ENCODE assay signal across 21 mouse cellular contexts in genomic region chr1:86235118-86235517, GRCm38 (mm10).
DNase-seq lines count a peak whose midpoint lies in the region; ATAC-seq and TF ChIP-seq lines count a peak whose summit lies in the region.
"Had no signal": no experiment of that assay in that cellular context is flagged by ENCODE, and none has a peak within 500 bp of the region (broad histone marks: within the 10 kb centered on the region; RNA-seq: fewer than 3 reads in every experiment).

No protein-coding gene starts in this region.

- H3K9me3 ChIP-seq in forebrain, postnatal 0 days (ENCODE audit: low read length) = no peaks in the 10 kb centered on the region
- no peaks in the 10 kb centered on the region for H3K9me3 ChIP-seq in forebrain, embryonic 15.5 days
- H3K9me3 ChIP-seq: hindbrain, embryonic 12.5 days; kidney, embryonic 15.5 days; liver, embryonic 13.5 days; midbrain, embryonic 12.5 days had no signal

- no peaks in the 10 kb centered on the region for H3K4me1 ChIP-seq in forebrain, postnatal 0 days (ENCODE audit: insufficient read depth)
- no peaks in the 10 kb centered on the region for H3K4me1 ChIP-seq in forebrain, embryonic 15.5 days
- H3K4me1 ChIP-seq: midbrain, embryonic 12.5 days had no signal

- H3K4me3 ChIP-seq in forebrain, postnatal 0 days (ENCODE audit: low read depth, low read length) = no peak overlapping the region
- H3K4me3 ChIP-seq in forebrain, embryonic 15.5 days = no peak overlapping the region
- no peak overlapping the region for H3K4me3 ChIP-seq in layer of hippocampus, adult 2 months
- H3K4me3 ChIP-seq: hindbrain, embryonic 12.5 days; kidney, embryonic 15.5 days; liver, embryonic 13.5 days; midbrain, embryonic 12.5 days had no signal

- H3K4me2 ChIP-seq in forebrain, postnatal 0 days (ENCODE audit: low read depth) = no peak overlapping the region
- H3K4me2 ChIP-seq in forebrain, embryonic 15.5 days (replicated peaks) = no peak overlapping the region
- H3K4me2 ChIP-seq: heart, embryonic 11.5 days; hindbrain, embryonic 12.5 days; kidney, embryonic 15.5 days; liver, embryonic 13.5 days; midbrain, embryonic 12.5 days had no signal

- 71% methylated on average over 10 of the region's 10 CpGs for WGBS in forebrain, postnatal 0 days
- 80% methylated on average over 10 of the region's 10 CpGs for WGBS in forebrain, embryonic 15.5 days

- TF ChIP-seq CTCF in forebrain, postnatal 0 days (IDR thresholded peaks at IDR 0.05; ENCODE audit: low read depth) = no peak
- no peak for TF ChIP-seq CTCF in layer of hippocampus, adult 2 months (conservative IDR thresholded peaks at IDR 0.05)
- no peak for TF ChIP-seq CTCF in brain, embryonic 14.5 days (IDR thresholded peaks at IDR 0.05; ENCODE audit: borderline replicate concordance, extremely low read depth, insufficient read depth, insufficient read length)

- DNase-seq in forebrain, postnatal 0 days = no peak
- DNase-seq in layer of hippocampus, adult 2 months (ENCODE audit: low spot score in 2 of 2) = peak; percentile 29 to 30
- no peak for DNase-seq in layer of hippocampus, postnatal 14 days (ENCODE audit: low spot score in 2 of 2)
- peak; percentile 32 for DNase-seq in CD4-positive helper T cell, adult 2 months (ENCODE audit: low read depth, low spot score)
- DNase-seq in brain, embryonic 14.5 days (ENCODE audit: low read depth) = peak; percentile 15
- DNase-seq in urinary bladder, adult 2 months (ENCODE audit: low spot score) = no peak
- DNase-seq: adrenal gland, adult 2 months; cerebellum, adult 9-11 months; gastrocnemius, postnatal 10 days; heart, postnatal 14 days; kidney, adult 11 months; kidney, postnatal 36 days; liver, embryonic 13.5 days; lung, adult 2 months; right cerebral cortex, postnatal 14 days had no signal

- H3K9ac ChIP-seq in forebrain, postnatal 0 days = no peak overlapping the region
- H3K9ac ChIP-seq in forebrain, embryonic 15.5 days (replicated peaks) = no peak overlapping the region
- H3K9ac ChIP-seq: hindbrain, embryonic 12.5 days; kidney, embryonic 15.5 days; liver, embryonic 13.5 days; midbrain, embryonic 12.5 days had no signal

- no peak overlapping the region for H3K27ac ChIP-seq in forebrain, postnatal 0 days (ENCODE audit: low read depth, low read length)
- no peak overlapping the region for H3K27ac ChIP-seq in forebrain, embryonic 15.5 days (replicated peaks)
- 0 out of 2 replicates have a peak overlapping the region, but pooled peaks have one; percentile 18 for H3K27ac ChIP-seq in layer of hippocampus, adult 2 months
- H3K27ac ChIP-seq: hindbrain, embryonic 12.5 days; kidney, embryonic 15.5 days; liver, embryonic 13.5 days; midbrain, embryonic 12.5 days had no signal

- ATAC-seq in forebrain, postnatal 0 days = peak; percentile 71; the same call in 1 of the 2 replicates
- no peak for ATAC-seq in forebrain, embryonic 15.5 days (replicated peaks)

- H3K27me3 ChIP-seq in forebrain, postnatal 0 days (ENCODE audit: insufficient read depth, low read length) = no peaks in the 10 kb centered on the region
- H3K27me3 ChIP-seq in forebrain, embryonic 15.5 days = no peaks in the 10 kb centered on the region
- H3K27me3 ChIP-seq: CH12.LX; hindbrain, embryonic 12.5 days; kidney, embryonic 15.5 days; liver, embryonic 13.5 days; midbrain, embryonic 12.5 days had no signal

- no peaks in the 10 kb centered on the region for H3K36me3 ChIP-seq in forebrain, postnatal 0 days (ENCODE audit: insufficient read depth)
- no peaks in the 10 kb centered on the region for H3K36me3 ChIP-seq in forebrain, embryonic 15.5 days
- H3K36me3 ChIP-seq: hindbrain, embryonic 12.5 days; kidney, embryonic 15.5 days; liver, embryonic 13.5 days; midbrain, embryonic 12.5 days had no signal

- TF ChIP-seq POLR2A in brain, embryonic 14.5 days (IDR thresholded peaks at IDR 0.05; ENCODE audit: borderline replicate concordance, extremely low read depth, insufficient read depth, insufficient read length, poor library complexity, severe bottlenecking) = no peak

Comparison
In these comparisons a context has a peak if more than half of its experiments do, and no peak if none do; other contexts are left out.
1. DNase-seq: peak in layer of hippocampus, adult 2 months (2 of 2), CD4-positive helper T cell, adult 2 months (single experiment) and brain, embryonic 14.5 days (single experiment); none in forebrain, postnatal 0 days (single experiment), layer of hippocampus, postnatal 14 days (0 of 2) and urinary bladder, adult 2 months (single experiment).